Mouse (Mus musculus) forebrain, embryonic 15.5 days (tissue): ENCODE measurements around the gene Bex3. TPM values are rescaled to one million over a fixed set of nuclear protein-coding genes. Genes with fewer than 3 reads are reported as not detected.

Experiments
- polyA plus RNA-seq: library from polyadenylated mRNA; unstranded; fragments of >200 nt; fragmentation: Nextera tagmentation; extraction: Ambion mirVana; gene quantifications from 2 replicates; pipeline ENCODE4 v1.2.1, GENCODE M21; 2015

Bex3 gene
- polyA plus RNA-seq, 1 experiment from 2014 or later: 564 TPM

Other genes starting within 250 kb of the Bex3 start
- gene Arxes1, start 236.9 kb upstream of the Bex3 start, polyA plus RNA-seq: 78.1 and 90.4 TPM in 2 replicates
- gene Bex2, start 202.0 kb upstream of the Bex3 start, polyA plus RNA-seq: 618 and 628 TPM in 2 replicates
- gene Nxf3, start 185.0 kb upstream of the Bex3 start, polyA plus RNA-seq: not detected in 2 replicates
- 138 and 141 TPM in 2 replicates for gene Bex4, start 131.3 kb upstream of the Bex3 start, polyA plus RNA-seq
- 112 and 115 TPM in 2 replicates for gene Tceal8, start 97.9 kb upstream of the Bex3 start, polyA plus RNA-seq
- 17.5 and 17.7 TPM in 2 replicates for gene Tceal5, start 66.4 kb upstream of the Bex3 start, polyA plus RNA-seq
- gene Tceal7, start 55.5 kb upstream of the Bex3 start, polyA plus RNA-seq: 1.3 and 1.4 TPM in 2 replicates
- 199 and 201 TPM in 2 replicates for gene Bex1, start 54.7 kb upstream of the Bex3 start, polyA plus RNA-seq
- gene Tceal9, start 25.2 kb upstream of the Bex3 start, polyA plus RNA-seq: 319 and 325 TPM in 2 replicates
- not detected in 2 replicates for gene Kir3dl1, start 247.7 kb downstream of the Bex3 start, polyA plus RNA-seq